Mouse (Mus musculus) liver, embryonic 13.5 days (tissue): ENCODE measurements around the gene Psmd12. TPM values are rescaled to one million over a fixed set of nuclear protein-coding genes. Genes with fewer than 3 reads are reported as not detected.

Source experiments
- ATAC-seq: fragments of 200-750 bp; cut with Nextera tagmentation; 2 replicates; pipeline ENCODE4 v1.8.0; 2017; ENCODE audit warnings: low read depth, mild to moderate bottlenecking, moderate number of reproducible peaks, moderate library complexity
- DNase-seq: peaks from one replicate; pipeline ENCODE4 v3.0.0; 2022
- H3K27ac ChIP-seq: fragments of 300-500 bp; sonication (generic); 2 replicates; pipeline ENCODE4 v1.5.1; 2015; ENCODE audit warnings: moderate library complexity, mild to moderate bottlenecking, inconsistent platforms
- H3K27me3 ChIP-seq: fragments of 300-500 bp; sonication (generic); 2 replicates; pipeline ENCODE4 v1.6.1; 2015; ENCODE audit warnings: mild to moderate bottlenecking, inconsistent platforms
- H3K36me3 ChIP-seq: fragments of 300-500 bp; sonication (generic); 2 replicates; pipeline ENCODE4 v1.6.1; 2015; ENCODE audit warnings: mild to moderate bottlenecking, inconsistent platforms
- H3K4me1 ChIP-seq: fragments of 300-500 bp; sonication (generic); replicated peaks from 2 replicates; pipeline ENCODE4 v1.6.1; 2015; ENCODE audit warnings: inconsistent platforms
- H3K4me2 ChIP-seq: fragments of 300-500 bp; sonication (generic); 2 replicates; pipeline ENCODE4 v1.6.1; 2015; ENCODE audit warnings: inconsistent platforms, mild to moderate bottlenecking, moderate library complexity
- H3K4me3 ChIP-seq: fragments of 300-500 bp; sonication (generic); replicated peaks from 2 replicates; pipeline ENCODE4 v1.5.1; 2015; ENCODE audit warnings: mild to moderate bottlenecking, inconsistent platforms
- H3K9ac ChIP-seq: fragments of 300-500 bp; sonication (generic); 2 replicates; pipeline ENCODE4 v1.6.1; 2015; ENCODE audit warnings: mild to moderate bottlenecking, inconsistent platforms
- H3K9me3 ChIP-seq: fragments of 300-500 bp; sonication (generic); replicated peaks from 2 replicates; pipeline ENCODE4 v1.6.1; 2016; ENCODE audit warnings: inconsistent platforms
- WGBS: fragments of 180-500 bp; shearing (Covaris S2); methylation state at CpG from one replicate; pipeline ENCODE4 v1.1.7; 2015; ENCODE audit not compliant: insufficient replicate concordance; 5-methylcytosine and 5-hydroxymethylcytosine counted together
- polyA plus RNA-seq: library from polyadenylated mRNA; unstranded; fragments of >200 nt; fragmentation: Nextera tagmentation; extraction: Ambion mirVana; gene quantifications from 2 replicates; pipeline ENCODE4 v1.2.1, GENCODE M21; 2015

The Psmd12 gene
- polyA plus RNA-seq, 1 experiment from 2014 or later = 134 TPM

DNA sequence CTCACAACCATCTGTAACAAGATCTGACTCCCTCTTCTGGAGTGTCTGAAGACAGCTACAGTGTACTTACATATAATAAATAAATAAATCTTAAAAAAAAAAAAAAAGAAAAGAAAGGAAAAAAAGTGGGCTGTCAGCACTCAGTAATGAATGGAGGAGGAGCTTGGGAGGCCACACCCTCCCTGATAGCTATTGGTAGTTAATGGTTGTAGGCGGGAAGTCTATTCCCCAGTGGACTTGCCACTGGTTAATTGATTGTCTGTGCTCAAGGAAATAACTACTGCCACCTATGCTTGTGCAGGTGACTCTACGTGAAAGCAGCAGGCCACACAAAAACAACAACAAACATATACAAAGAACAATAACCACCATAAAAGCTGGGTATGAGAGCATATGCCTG, 37.1 kb downstream of the Psmd12 start:
- Histone ChIP-seq H3K36me3 (no peaks in the 10 kb centered on the region), H3K9ac (no peak overlapping the region), H3K4me1 (no peaks in the 10 kb centered on the region; the same call in 1 of the 2 replicates), H3K4me3 (no peak overlapping the region), H3K4me2 (no peak overlapping the region), H3K27ac (no peak overlapping the region), H3K9me3 (no peaks in the 10 kb centered on the region), H3K27me3 (no peaks in the 10 kb centered on the region)
- 77% methylated on average over 2 of the region's 2 CpGs for WGBS
- no peak for ATAC-seq
- DNase-seq = no peak

DNA sequence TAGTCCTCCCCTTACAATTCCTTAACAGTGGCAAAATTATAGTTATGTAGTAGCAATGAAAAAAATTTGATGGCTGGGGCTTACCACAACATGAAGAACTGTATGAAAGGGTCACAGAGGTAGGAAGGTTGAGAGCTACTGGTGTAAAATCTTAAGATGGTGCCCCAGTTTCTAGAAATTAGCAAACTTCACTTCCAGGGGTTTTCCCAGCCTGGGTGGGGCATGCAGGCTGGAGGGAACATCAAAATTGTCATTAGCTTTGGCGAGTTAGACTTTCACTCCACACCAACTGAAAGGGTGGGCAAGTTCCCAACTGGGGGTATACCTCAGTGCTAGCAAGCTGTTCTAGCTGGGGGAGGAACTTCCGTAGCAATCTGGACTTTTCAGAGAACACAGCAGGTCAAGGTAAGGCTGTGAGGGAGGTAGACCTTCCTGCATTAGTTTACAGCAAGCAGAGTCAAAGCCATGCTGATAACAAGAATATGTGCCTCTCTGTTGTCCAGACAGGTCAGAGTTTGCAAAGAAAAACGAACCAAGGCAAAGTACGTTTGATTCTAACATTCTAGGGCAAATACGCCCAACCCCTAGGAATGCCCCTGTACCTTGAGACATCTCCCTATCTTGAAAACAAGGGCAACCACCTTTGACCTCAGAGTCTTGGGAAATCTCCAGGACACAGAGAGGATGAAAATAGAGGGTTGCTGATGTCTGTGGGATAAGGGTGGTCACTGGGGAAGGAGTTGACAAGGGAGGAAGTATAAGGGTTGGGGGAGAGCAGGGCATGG, 39.6 kb downstream of the Psmd12 start:
- Histone ChIP-seq H3K4me2 (no peak overlapping the region), H3K27me3 (no peaks in the 10 kb centered on the region), H3K27ac (no peak overlapping the region), H3K36me3 (no peaks in the 10 kb centered on the region), H3K9me3 (no peaks in the 10 kb centered on the region), H3K9ac (no peak overlapping the region), H3K4me3 (no peak overlapping the region), H3K4me1 (no peaks in the 10 kb centered on the region)
- DNase-seq (no peak), ATAC-seq (no peak)
- WGBS = 53% methylated on average over 5 of the region's 5 CpGs

DNA sequence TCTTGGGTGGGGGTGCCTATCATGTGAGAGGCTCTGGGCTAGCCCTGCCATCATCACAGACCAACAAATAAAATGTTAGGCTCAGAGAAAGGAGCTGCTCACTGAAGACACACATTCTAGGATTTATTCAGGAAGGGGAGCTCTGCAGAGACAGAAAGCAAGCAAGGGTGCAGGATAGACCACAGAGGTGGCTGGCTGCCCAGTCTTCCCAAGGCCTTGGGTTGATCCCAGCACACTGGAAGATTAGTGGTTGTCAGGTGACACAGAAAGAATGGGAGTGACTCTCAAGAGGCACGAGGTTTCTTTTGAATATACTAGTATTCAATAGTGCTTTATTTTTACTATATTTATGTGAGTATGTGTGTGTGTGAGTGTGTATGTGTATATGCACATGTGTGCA, 41.9 kb downstream of the Psmd12 start:
- Histone ChIP-seq H3K4me3 (no peak overlapping the region), H3K9ac (no peak overlapping the region), H3K4me1 (no peaks in the 10 kb centered on the region), H3K27ac (no peak overlapping the region), H3K4me2 (no peak overlapping the region), H3K9me3 (no peaks in the 10 kb centered on the region), H3K27me3 (no peaks in the 10 kb centered on the region), H3K36me3 (no peaks in the 10 kb centered on the region)
- no peak for DNase-seq
- WGBS = 60% methylated on average over 1 of the region's 1 CpGs
- no peak for ATAC-seq

DNA sequence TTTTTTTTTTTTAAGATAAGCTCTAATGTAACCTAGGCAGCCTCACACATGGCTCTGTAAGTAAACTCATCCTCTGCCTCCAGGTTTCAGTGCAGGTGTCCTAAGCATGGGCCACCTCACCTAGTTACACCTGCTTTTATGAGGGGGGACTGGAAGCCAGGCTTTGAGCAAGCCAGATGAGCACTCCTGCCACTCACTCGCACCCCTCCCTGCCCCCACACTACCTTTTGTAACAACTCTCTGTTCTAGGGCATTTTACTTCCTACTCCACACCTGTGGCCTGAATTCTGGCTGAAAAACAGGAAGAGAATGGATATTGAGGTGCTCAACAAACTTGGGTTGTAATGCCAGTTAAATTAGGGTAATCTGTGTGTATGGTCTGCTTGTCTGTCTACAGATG, 45.7 kb downstream of the Psmd12 start:
- Histone ChIP-seq H3K27me3 (no peaks in the 10 kb centered on the region), H3K4me1 (peaks cover 8% of the 10 kb centered on the region; the same call in 1 of the 2 replicates), H3K27ac (no peak overlapping the region), H3K4me3 (no peak overlapping the region), H3K36me3 (no peaks in the 10 kb centered on the region), H3K4me2 (no peak overlapping the region), H3K9me3 (no peaks in the 10 kb centered on the region), H3K9ac (no peak overlapping the region)
- DNase-seq = no peak
- ATAC-seq = no peak
- 64% methylated on average over 1 of the region's 1 CpGs for WGBS

DNA sequence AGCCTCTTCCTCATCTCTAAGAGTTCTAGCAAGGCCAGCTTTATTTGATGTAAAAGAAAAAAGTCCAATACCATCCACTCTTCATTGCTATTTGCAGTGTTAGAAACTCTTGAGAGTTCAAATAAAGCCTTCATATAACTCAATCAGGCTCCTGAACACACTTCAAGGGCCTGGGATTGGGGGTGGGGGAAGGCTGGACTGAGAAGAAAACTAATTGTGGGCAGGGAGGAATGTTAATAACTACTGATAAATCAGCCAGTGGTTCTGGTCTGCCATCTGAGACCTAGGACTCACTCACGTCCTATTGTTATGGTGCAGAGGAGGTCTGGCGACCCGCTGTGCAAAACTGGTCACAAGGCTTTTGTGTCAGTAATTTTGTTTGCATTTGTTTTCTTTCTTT, 48.3 kb downstream of the Psmd12 start:
- no peaks in the 10 kb centered on the region for H3K9me3 ChIP-seq
- 62% methylated on average over 3 of the region's 3 CpGs for WGBS
- H3K4me3 ChIP-seq = no peak overlapping the region
- H3K4me1 ChIP-seq = peaks cover 22% of the 10 kb centered on the region
- DNase-seq (no peak), ATAC-seq (no peak)
- no peak overlapping the region for H3K9ac ChIP-seq
- H3K27me3 ChIP-seq = no peaks in the 10 kb centered on the region
- H3K27ac ChIP-seq = no peak overlapping the region
- H3K4me2 ChIP-seq = no peak overlapping the region
- H3K36me3 ChIP-seq = no peaks in the 10 kb centered on the region

DNA sequence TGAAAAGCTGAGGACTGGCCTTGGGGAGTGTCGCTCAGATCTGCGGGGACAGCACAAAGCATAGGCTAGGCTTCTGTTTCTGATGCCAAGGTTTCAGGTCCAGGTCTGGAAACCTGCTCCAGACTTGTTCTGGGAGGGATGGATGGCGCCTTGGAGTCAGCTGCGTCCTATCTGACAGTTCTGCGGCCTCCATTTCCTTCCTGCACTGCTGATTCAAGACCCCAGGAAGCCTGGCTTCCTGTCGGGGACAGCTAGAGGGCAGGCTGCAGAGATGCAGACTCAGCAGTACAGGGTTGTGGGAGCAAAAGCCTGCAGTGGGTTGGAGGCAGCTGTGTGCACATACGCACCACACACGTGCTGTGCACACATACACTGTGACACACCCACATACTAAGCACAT, 50.0 kb downstream of the Psmd12 start:
- H3K4me2 ChIP-seq = no peak overlapping the region
- 19% methylated on average over 8 of the region's 8 CpGs for WGBS
- no peaks in the 10 kb centered on the region for H3K27me3 ChIP-seq
- no peaks in the 10 kb centered on the region for H3K9me3 ChIP-seq
- peaks cover 22% of the 10 kb centered on the region for H3K4me1 ChIP-seq
- H3K4me3 ChIP-seq = no peak overlapping the region
- 0 out of 2 replicates have a peak overlapping the region, but pooled peaks have one; percentile 38 for H3K27ac ChIP-seq
- no peak overlapping the region for H3K9ac ChIP-seq
- DNase-seq (no peak), ATAC-seq (peak; percentile 70)
- H3K36me3 ChIP-seq = no peaks in the 10 kb centered on the region

DNA sequence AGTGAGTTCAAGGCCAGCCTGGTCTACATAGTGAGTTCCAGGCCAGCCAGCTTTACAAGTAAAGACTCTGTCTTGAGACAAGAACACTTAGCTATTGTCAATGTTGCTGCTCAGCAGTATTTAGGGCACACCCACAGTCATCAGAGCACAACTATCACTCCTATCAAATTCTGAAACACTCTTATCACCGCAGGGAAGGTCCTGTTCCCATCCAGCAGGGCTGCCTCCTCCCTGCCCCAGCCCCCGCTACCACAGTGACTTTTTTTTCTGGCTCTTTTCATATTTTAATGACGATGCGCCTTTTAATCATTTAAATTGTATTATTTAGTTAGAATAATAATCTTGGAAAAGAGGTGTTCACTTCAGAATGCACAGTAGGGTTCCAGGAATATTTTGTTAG, 52.2 kb downstream of the Psmd12 start:
- Histone ChIP-seq H3K4me2 (no peak overlapping the region), H3K36me3 (no peaks in the 10 kb centered on the region), H3K27ac (no peak overlapping the region), H3K9me3 (no peaks in the 10 kb centered on the region), H3K4me1 (peaks cover 22% of the 10 kb centered on the region), H3K27me3 (no peaks in the 10 kb centered on the region), H3K9ac (no peak overlapping the region), H3K4me3 (no peak overlapping the region)
- DNase-seq (no peak), ATAC-seq (peak; percentile 80)
- WGBS = 36% methylated on average over 4 of the region's 4 CpGs

DNA sequence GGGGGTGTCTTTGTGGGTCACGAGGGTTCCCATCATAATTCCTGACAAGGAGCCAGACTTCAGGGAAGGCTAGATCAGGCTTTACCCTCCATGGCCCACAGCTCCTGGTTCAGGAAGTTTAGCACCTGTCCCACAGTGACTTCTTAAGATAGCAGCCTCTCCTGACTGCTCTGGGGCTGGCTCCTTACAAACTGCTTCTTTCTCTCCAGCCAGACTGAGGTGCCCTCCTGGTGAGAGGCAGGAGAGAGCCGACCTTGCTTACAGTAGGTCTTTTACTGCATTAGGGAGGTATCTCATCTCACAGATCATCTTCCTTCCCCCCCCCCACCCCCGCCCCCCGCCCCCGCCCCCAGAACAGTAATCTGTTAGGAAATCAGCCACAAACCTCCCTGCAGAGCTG, 53.0 kb downstream of the Psmd12 start:
- ATAC-seq = no peak
- Histone ChIP-seq H3K4me1 (peaks cover 22% of the 10 kb centered on the region), H3K4me3 (no peak overlapping the region), H3K9me3 (no peaks in the 10 kb centered on the region), H3K36me3 (no peaks in the 10 kb centered on the region), H3K4me2 (no peak overlapping the region), H3K9ac (no peak overlapping the region), H3K27me3 (no peaks in the 10 kb centered on the region), H3K27ac (no peak overlapping the region)
- DNase-seq = no peak
- 13% methylated on average over 5 of the region's 5 CpGs for WGBS

DNA sequence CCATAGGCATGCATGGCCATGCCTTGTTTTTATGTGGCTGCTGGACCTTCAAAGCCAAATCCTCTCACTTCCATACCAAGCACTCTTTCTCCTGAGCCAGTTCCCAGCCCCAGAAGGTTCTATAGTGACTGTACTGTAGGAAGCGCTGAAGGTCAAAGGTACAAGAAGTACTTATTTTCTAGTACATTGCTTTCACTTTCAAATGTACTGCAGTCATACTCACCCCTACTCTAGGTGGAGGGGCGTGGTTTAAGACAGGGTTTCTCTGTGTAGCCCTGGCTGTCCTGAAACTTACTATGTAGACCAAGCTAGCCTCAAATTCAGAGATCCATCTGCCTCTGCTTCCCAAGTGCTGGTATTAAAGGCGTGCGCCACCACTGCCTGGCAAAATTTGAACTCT, 59.7 kb downstream of the Psmd12 start:
- no peak overlapping the region for H3K4me3 ChIP-seq
- H3K27me3 ChIP-seq = no peaks in the 10 kb centered on the region
- no peak overlapping the region for H3K9ac ChIP-seq
- no peaks in the 10 kb centered on the region for H3K9me3 ChIP-seq
- no peaks in the 10 kb centered on the region for H3K4me1 ChIP-seq
- ATAC-seq (no peak), DNase-seq (no peak)
- no peak overlapping the region for H3K4me2 ChIP-seq
- no peaks in the 10 kb centered on the region for H3K36me3 ChIP-seq
- H3K27ac ChIP-seq = no peak overlapping the region
- 80% methylated on average over 4 of the region's 4 CpGs for WGBS

DNA sequence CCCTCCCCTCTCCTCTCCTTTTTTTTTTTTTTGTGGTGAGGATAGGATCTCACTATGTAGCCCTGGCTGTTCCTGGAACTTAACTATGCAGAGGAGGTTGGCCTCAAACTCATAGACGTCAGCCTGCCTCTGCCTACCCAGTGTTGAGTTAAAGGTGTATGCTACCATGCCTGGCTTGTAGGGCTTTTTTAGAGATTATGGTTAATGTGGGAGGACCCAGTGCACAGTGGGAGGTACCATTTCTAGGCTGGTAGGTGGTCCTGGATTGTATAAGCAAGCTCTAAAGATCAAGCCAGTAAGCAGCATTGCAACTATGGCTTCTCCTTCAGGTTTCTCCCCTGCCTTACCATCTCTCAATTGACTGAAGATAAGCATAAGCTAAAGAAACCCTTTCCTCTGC, 61.1 kb downstream of the Psmd12 start:
- DNase-seq = no peak
- Histone ChIP-seq H3K9me3 (no peaks in the 10 kb centered on the region), H3K4me2 (no peak overlapping the region), H3K27me3 (peaks cover 2% of the 10 kb centered on the region), H3K9ac (no peak overlapping the region), H3K36me3 (no peaks in the 10 kb centered on the region), H3K4me3 (no peak overlapping the region), H3K27ac (no peak overlapping the region), H3K4me1 (no peaks in the 10 kb centered on the region)
- WGBS = 23% methylated on average over 1 of the region's 1 CpGs
- ATAC-seq = no peak

DNA sequence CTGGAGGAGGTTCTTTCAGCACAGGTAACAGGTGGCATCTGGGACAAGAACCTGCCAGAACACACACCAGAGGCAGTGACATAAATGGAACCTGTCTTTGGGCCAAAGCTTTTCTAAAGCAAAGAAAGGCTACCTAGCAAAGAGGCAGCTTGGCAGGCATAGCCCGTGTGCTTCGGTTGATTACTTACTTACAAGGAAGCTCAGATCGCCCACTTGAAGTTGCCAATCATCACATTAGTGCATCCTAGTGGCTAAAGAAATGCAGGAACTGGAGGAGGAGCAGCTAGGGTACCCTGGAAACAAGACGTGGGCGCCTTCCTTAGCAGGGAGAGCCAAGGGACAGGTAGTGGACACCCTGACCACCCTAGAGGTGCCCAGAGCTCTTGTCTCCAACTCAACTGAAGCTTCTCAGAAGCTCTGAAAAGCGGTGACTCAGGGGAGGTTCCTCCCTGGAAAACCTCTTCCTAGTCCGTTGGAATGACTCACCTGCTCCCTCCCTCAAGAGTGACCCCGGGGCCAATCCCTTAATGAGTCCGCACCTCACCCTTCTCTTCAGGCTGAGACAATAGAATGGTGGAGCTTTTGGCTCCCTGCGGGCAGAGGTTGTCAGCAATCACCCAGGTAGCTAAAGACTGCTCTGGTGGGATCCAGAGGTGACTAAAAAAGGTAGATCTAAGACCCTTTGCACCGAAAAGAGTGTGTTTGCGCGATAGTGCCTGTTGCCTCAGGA, 66.6 kb downstream of the Psmd12 start:
- DNase-seq (no peak), ATAC-seq (no peak)
- Histone ChIP-seq H3K27ac (no peak overlapping the region), H3K4me3 (peak overlapping the region; percentile 77; the same call in 1 of the 2 replicates), H3K9me3 (no peaks in the 10 kb centered on the region), H3K4me1 (peaks cover 32% of the 10 kb centered on the region), H3K9ac (no peak overlapping the region), H3K36me3 (peaks cover 3% of the 10 kb centered on the region), H3K4me2 (peak overlapping the region; percentile 95), H3K27me3 (peaks cover 24% of the 10 kb centered on the region)
- WGBS = 40% methylated on average over 13 of the region's 13 CpGs
